Mouse (Mus musculus) liver, embryonic 16.5 days (tissue): Measurements from ENCODE around the gene Qser1. TPM values are rescaled to one million over a fixed set of nuclear protein-coding genes. Genes with fewer than 3 reads are reported as not detected.

ENCODE experiments used
- ATAC-seq: fragments of 200-750 bp; cut with Nextera tagmentation; 2 replicates; pipeline ENCODE4 v1.8.0; 2017; ENCODE audit warnings: low read depth, mild to moderate bottlenecking, moderate number of reproducible peaks, moderate library complexity
- H3K27ac ChIP-seq: fragments of 300-500 bp; sonication (generic); 2 replicates; pipeline ENCODE4 v1.5.1; 2014; ENCODE audit warnings: mild to moderate bottlenecking, low read length
- H3K27me3 ChIP-seq: fragments of 300-500 bp; sonication (generic); 2 replicates; pipeline ENCODE4 v1.6.1; 2014; ENCODE audit warnings: low read depth, low read length, mixed read lengths; ENCODE audit not compliant: control insufficient read depth, insufficient read depth
- H3K36me3 ChIP-seq: fragments of 300-500 bp; sonication (generic); 2 replicates; pipeline ENCODE4 v1.6.1; 2014; ENCODE audit warnings: mild to moderate bottlenecking; ENCODE audit not compliant: control insufficient read depth, insufficient read depth
- H3K4me1 ChIP-seq: fragments of 300-500 bp; sonication (generic); 2 replicates; pipeline ENCODE4 v1.6.1; 2014; ENCODE audit warnings: low read depth, low read length, mixed read lengths; ENCODE audit not compliant: control insufficient read depth
- H3K4me2 ChIP-seq: fragments of 300-500 bp; sonication (generic); 2 replicates; pipeline ENCODE4 v1.6.1; 2014; ENCODE audit warnings: low read depth, low read length, mixed read lengths
- H3K4me3 ChIP-seq: fragments of 300-500 bp; sonication (generic); 2 replicates; pipeline ENCODE4 v1.5.1; 2014; ENCODE audit warnings: low read depth, mild to moderate bottlenecking, low read length
- H3K9ac ChIP-seq: fragments of 300-500 bp; sonication (generic); 2 replicates; pipeline ENCODE4 v1.6.1; 2014; ENCODE audit warnings: low read depth, low read length
- H3K9me3 ChIP-seq: fragments of 300-500 bp; sonication (generic); replicated peaks from 2 replicates; pipeline ENCODE4 v1.6.1; 2016; ENCODE audit warnings: low read length; ENCODE audit not compliant: control insufficient read depth
- WGBS: fragments of 180-500 bp; shearing (Covaris S2); extraction: QIAGEN DNeasy Blood & Tissue Kit; methylation state at CpG from one replicate; pipeline ENCODE4 v1.1.7; 2014; ENCODE audit not compliant: insufficient replicate concordance; 5-methylcytosine and 5-hydroxymethylcytosine counted together
- polyA plus RNA-seq: library from polyadenylated mRNA; unstranded; fragments of >200 nt; fragmentation: Nextera tagmentation; extraction: Ambion mirVana; gene quantifications from 2 replicates; pipeline ENCODE4 v1.2.1, GENCODE M21; 2015

Gene Qser1
- polyA plus RNA-seq, 1 experiment from 2014 or later: 1.7 TPM

GRCm38 (mm10) chr2:104851686-104852085 is 35.1 kb upstream of the Qser1 start:
- 47% methylated on average over 5 of the region's 5 CpGs for WGBS
- ATAC-seq: no peak
- Histone ChIP-seq H3K27me3 (peaks cover 11% of the 10 kb centered on the region), H3K4me3 (no peak overlapping the region), H3K27ac (no peak overlapping the region), H3K36me3 (no peaks in the 10 kb centered on the region), H3K4me2 (no peak overlapping the region), H3K9me3 (no peaks in the 10 kb centered on the region), H3K9ac (no peak overlapping the region), H3K4me1 (no peaks in the 10 kb centered on the region; the same call in 1 of the 2 replicates)

GRCm38 (mm10) chr2:104849991-104850359 is 33.4 kb upstream of the Qser1 start:
- Histone ChIP-seq H3K27ac (no peak overlapping the region), H3K4me2 (peak overlapping the region; percentile 56), H3K4me3 (peak overlapping the region; percentile 50), H3K36me3 (no peaks in the 10 kb centered on the region), H3K4me1 (no peaks in the 10 kb centered on the region; the same call in 1 of the 2 replicates), H3K9me3 (no peaks in the 10 kb centered on the region), H3K27me3 (peaks cover 11% of the 10 kb centered on the region), H3K9ac (no peak overlapping the region)
- 44% methylated on average over 3 of the region's 3 CpGs for WGBS
- no peak for ATAC-seq

- Histone ChIP-seq H3K27ac (no peak within 1 kb of the TSS), H3K9me3 (no peaks in the 10 kb centered on the region), H3K36me3 (no peaks in the 10 kb centered on the region), H3K4me2 (peak within 1 kb of the TSS; percentile 56), H3K9ac (no peak within 1 kb of the TSS), H3K4me1 (no peaks in the 10 kb centered on the region; the same call in 1 of the 2 replicates), H3K27me3 (peaks cover 11% of the 10 kb centered on the region), H3K4me3 (peak within 1 kb of the TSS; percentile 50)
- WGBS: 1% methylated on average over 62 of the region's 62 CpGs
- ATAC-seq: peak; percentile 80
Observed at GRCm38 (mm10) chr2:104849276-104849990, 32.9 kb upstream of the Qser1 start, which contains the start of gene Prrg4. TSS of gene Prrg4 (minus strand) at chr2:104849876.

GRCm38 (mm10) chr2:104848235-104849161 is 31.9 kb upstream of the Qser1 start:
- H3K9ac ChIP-seq: no peak overlapping the region
- no peak for ATAC-seq
- H3K9me3 ChIP-seq: no peaks in the 10 kb centered on the region
- no peak overlapping the region for H3K27ac ChIP-seq
- peak overlapping the region; percentile 50 for H3K4me3 ChIP-seq
- no peaks in the 10 kb centered on the region for H3K36me3 ChIP-seq
- peaks cover 11% of the 10 kb centered on the region for H3K27me3 ChIP-seq
- WGBS: 10% methylated on average over 16 of the region's 16 CpGs
- H3K4me2 ChIP-seq: peak overlapping the region; percentile 56
- no peaks in the 10 kb centered on the region; the same call in 1 of the 2 replicates for H3K4me1 ChIP-seq

GRCm38 (mm10) chr2:104847645-104848044 is 31.1 kb upstream of the Qser1 start:
- ATAC-seq: no peak
- Histone ChIP-seq H3K4me2 (no peak overlapping the region), H3K4me1 (no peaks in the 10 kb centered on the region; the same call in 1 of the 2 replicates), H3K4me3 (no peak overlapping the region), H3K9me3 (no peaks in the 10 kb centered on the region), H3K27ac (no peak overlapping the region), H3K36me3 (no peaks in the 10 kb centered on the region), H3K9ac (no peak overlapping the region), H3K27me3 (peaks cover 11% of the 10 kb centered on the region)
- WGBS: 36% methylated on average over 2 of the region's 2 CpGs

- H3K9me3 ChIP-seq: no peaks in the 10 kb centered on the region
- H3K4me1 ChIP-seq: no peaks in the 10 kb centered on the region; the same call in 1 of the 2 replicates
- H3K27me3 ChIP-seq: peaks cover 11% of the 10 kb centered on the region
- H3K27ac ChIP-seq: no peak overlapping the region
- no peak overlapping the region for H3K4me3 ChIP-seq
- no peak overlapping the region for H3K9ac ChIP-seq
- H3K4me2 ChIP-seq: no peak overlapping the region
- no peak for ATAC-seq
- no peaks in the 10 kb centered on the region for H3K36me3 ChIP-seq
- WGBS: 27% methylated on average over 4 of the region's 4 CpGs
Observed at GRCm38 (mm10) chr2:104846638-104847414, 30.3 kb upstream of the Qser1 start.

- Histone ChIP-seq H3K4me1 (no peaks in the 10 kb centered on the region), H3K4me2 (no peak overlapping the region)
- no peak for ATAC-seq
Observed at GRCm38 (mm10) chr2:104842559-104842958, 26.0 kb upstream of the Qser1 start.

GRCm38 (mm10) chr2:104841736-104842135 is 25.2 kb upstream of the Qser1 start:
- no peaks in the 10 kb centered on the region for H3K27me3 ChIP-seq
- no peak overlapping the region for H3K27ac ChIP-seq
- H3K9ac ChIP-seq: no peak overlapping the region
- WGBS: 51% methylated on average over 7 of the region's 7 CpGs
- no peaks in the 10 kb centered on the region for H3K9me3 ChIP-seq
- H3K4me2 ChIP-seq: no peak overlapping the region
- H3K4me1 ChIP-seq: no peaks in the 10 kb centered on the region
- no peaks in the 10 kb centered on the region for H3K36me3 ChIP-seq
- H3K4me3 ChIP-seq: no peak overlapping the region
- peak; percentile 73; the same call in 1 of the 2 replicates for ATAC-seq

More at GRCm38 (mm10) chr2:104842559-104842958, 26.0 kb upstream of the Qser1 start:
- H3K4me3 ChIP-seq: no peak overlapping the region
- H3K36me3 ChIP-seq: no peaks in the 10 kb centered on the region
- H3K27ac ChIP-seq: no peak overlapping the region
- no peak overlapping the region for H3K9ac ChIP-seq
- H3K9me3 ChIP-seq: no peaks in the 10 kb centered on the region
- H3K27me3 ChIP-seq: no peaks in the 10 kb centered on the region
